Mouse (Mus musculus) cortical plate, adult 2 months (tissue): ENCODE measurements at regions not wholly inside any gene's neighbourhood (a gene's known extent, or its start where the extent isn't known, plus 50 kb on each side); places are given as distances from the start of the nearest gene placed in this dataset.
"Not testable (repeated sequence)": the region's sequence is repeated elsewhere in the genome, so short reads cannot be mapped to it uniquely, and the experiment has no call there.

Experiments used
- H3K27ac ChIP-seq: fragments of 200-500 bp; 2 replicates; pipeline ENCODE4 v1.5.1; 2012; ENCODE audit warnings: low read length, control low read depth, inconsistent platforms; ENCODE audit not compliant: insufficient read depth
- H3K4me1 ChIP-seq: fragments of 200-500 bp; 2 replicates; pipeline ENCODE4 v1.6.1; 2011; ENCODE audit warnings: low read length; ENCODE audit not compliant: control insufficient read depth, insufficient read depth
- H3K4me3 ChIP-seq: fragments of 200-500 bp; 2 replicates; pipeline ENCODE4 v1.5.1; 2011; ENCODE audit warnings: mild to moderate bottlenecking, low read length, control low read depth; ENCODE audit not compliant: insufficient read depth
- CTCF ChIP-seq: fragments of 200-500 bp; IDR thresholded peaks from 2 replicates; pipeline ENCODE4 v1.5.1; 2011; ENCODE audit warnings: mild to moderate bottlenecking, control low read depth, low read length; ENCODE audit not compliant: insufficient read depth; ENCODE audit errors: extremely low read depth
- POLR2A ChIP-seq: fragments of 200-500 bp; IDR thresholded peaks from 2 replicates; pipeline ENCODE4 v1.6.1; 2011; ENCODE audit warnings: mild to moderate bottlenecking, low read length, control low read depth; ENCODE audit not compliant: insufficient read depth; ENCODE audit errors: extremely low read depth

DNA sequence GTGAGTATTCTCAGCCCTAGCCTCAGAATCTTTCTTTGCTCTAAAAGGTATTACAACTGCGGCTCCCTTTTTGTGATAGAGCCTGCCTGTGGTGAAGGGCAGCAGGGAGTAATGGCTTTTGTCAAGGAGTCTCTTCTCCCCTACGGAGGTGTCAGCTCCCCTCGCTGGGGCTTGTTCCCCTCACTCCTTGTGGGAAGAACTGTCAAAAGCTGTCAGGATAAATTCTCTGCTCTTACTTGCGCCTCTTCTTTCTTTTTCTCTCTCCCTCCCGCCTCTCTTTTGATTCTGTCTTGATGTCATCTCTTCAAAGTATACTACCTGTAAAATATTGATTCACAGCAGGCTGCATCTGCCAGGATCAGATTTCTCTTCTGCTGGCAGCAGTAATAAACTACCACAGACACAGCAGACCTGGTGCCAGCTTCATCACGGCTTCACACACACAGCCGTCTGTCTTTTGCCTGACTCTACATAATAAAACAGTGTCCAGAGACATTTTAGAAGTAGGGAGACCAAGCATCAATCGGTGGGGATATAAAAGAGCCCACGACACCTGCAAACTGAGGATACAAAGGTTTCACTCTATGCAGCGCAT is 205.3 kb upstream of the Fbxl4 start:
- no peaks in the 10 kb centered on the region for H3K4me1 ChIP-seq
- H3K27ac ChIP-seq = no peak overlapping the region
- TF ChIP-seq POLR2A = no peak
- TF ChIP-seq CTCF = no peak
- H3K4me3 ChIP-seq = no peak overlapping the region

DNA sequence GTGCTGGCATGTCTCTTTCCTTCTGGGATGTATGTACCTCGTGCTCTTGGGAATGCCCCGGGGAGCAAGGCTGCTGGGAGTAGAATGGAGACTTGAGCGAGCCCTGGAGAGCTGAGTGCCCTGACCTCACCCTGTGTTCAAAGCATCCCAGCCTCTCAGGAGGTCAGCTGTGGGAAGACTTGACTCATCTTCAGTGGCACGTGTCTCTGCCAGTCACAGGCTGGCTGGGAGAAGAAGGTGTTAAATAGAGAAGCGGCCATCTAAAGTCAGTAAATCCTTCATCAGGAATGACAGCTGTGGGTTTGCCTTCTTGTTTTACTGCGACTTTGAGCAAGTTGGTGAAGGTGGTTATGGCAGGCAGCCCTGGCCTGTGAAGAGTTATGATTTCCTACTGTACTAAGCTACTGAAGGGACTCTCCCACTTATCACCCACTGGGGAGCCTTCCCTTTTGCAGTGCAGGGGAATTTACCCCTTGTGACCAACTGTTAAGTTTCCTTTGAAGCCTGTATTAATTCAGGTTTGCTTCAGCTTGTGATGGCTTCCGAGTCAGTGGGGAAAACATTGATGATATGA is 204.3 kb upstream of the Fbxl4 start:
- Histone ChIP-seq H3K27ac (no peak overlapping the region), H3K4me3 (no peak overlapping the region), H3K4me1 (no peaks in the 10 kb centered on the region)
- TF ChIP-seq CTCF (no peak), POLR2A (no peak)

DNA sequence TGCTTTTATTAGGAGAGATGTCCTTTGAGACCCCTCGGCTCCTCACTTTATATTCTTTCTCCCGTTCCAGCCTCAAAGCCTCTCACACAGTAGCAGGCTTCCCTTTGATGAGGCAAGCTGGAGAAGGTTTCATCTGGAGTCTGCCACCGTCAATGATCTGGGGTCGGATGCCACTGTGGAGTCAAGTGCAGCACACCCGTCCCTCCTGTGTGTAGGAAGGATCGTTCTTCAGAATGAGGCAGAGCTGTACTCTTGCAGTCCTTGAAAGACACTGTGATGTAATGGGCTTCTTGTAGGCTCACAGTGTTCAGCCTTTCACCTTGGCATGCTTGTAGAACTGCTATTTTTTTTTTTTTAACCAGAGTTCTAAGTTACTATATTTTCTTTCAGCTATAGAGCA is 203.7 kb upstream of the Fbxl4 start:
- no peak for TF ChIP-seq POLR2A
- TF ChIP-seq CTCF = no peak
- no peak overlapping the region for H3K27ac ChIP-seq
- H3K4me1 ChIP-seq = no peaks in the 10 kb centered on the region
- H3K4me3 ChIP-seq = no peak overlapping the region

DNA sequence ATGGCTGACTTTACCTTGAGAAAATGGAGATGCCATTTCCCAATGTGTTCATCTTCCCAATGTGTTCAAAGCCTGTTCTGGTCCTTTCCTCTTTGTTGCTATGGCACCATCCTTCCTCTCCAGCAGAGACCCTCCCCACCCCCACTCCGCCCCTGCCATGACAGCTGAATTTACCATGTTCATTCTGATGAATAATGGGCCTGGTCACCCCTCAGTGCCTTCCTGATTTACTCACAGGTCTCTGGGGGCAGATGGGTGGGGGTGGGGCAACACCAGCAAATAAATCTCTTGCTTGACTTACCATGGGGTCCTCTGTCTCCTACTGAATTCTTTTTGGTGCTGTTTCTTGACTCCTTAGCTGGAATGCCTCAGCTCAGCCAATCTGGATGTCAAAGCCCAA is 170.9 kb upstream of the Fbxl4 start:
- no peak overlapping the region for H3K27ac ChIP-seq
- H3K4me3 ChIP-seq = no peak overlapping the region
- H3K4me1 ChIP-seq = no peaks in the 10 kb centered on the region
- TF ChIP-seq CTCF = no peak

DNA sequence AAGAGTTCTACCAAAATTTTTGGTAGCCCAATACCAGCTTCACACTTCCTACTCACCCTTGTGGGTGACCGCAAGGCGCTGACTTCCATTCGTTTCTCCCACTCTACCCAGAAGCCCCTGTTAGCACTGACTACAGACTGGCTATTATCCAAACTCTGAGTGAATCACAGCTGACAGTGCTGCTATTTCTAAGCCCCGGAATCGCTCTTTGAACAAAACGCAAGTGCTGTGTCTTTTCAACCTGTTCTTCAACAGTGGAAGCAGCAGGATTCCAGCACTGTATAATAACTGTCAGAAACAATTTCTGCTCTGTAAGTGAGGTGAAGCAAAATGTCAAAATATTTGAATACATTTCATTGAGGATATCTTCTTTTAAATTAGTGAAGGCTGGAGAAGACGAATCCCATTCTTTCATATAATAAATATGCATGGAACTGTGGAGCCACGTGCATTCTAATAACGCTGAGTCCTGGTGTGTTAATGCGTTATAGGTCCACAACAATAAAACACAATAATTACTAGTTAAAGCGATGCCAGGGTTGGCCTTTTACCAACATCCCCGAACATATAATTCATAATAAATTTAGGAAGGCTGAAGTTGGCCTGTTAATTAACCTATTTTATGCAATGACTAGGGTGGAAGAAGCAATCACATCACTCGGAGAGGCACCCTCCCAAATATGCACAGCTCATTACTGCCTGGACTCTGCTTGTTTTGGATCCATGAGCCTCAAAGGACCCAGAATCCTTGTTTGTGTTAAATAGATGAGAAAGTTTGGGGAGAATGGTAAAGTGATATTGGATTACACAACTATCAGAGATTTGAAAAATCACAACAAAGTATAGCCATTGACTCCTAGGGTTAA is 169.0 kb upstream of the Fbxl4 start:
- H3K4me1 ChIP-seq = no peaks in the 10 kb centered on the region
- H3K4me3 ChIP-seq = no peak overlapping the region
- no peak overlapping the region for H3K27ac ChIP-seq
- TF ChIP-seq CTCF (no peak), POLR2A (no peak)

DNA sequence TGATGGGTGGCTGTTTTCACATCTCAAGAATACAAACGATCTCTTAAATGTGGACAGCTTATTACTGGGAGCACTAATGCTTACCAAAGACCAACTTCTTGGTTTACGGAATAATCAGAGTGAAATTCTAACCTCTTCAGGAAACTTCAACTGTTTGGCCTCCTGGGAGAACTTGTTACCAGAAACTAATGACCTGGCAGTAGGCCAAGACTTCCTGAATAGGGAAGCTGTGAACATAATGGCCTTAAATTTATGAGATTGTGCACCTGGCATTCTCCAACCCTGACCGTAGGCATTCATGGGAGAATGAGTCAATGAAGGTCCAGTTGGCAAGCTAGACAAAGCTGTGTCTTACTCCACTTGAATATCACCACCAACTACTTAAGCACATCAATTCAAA is 160.8 kb upstream of the Fbxl4 start:
- Histone ChIP-seq H3K4me3 (no peak overlapping the region), H3K4me1 (no peaks in the 10 kb centered on the region), H3K27ac (no peak overlapping the region)
- no peak for TF ChIP-seq POLR2A
- TF ChIP-seq CTCF = no peak

DNA sequence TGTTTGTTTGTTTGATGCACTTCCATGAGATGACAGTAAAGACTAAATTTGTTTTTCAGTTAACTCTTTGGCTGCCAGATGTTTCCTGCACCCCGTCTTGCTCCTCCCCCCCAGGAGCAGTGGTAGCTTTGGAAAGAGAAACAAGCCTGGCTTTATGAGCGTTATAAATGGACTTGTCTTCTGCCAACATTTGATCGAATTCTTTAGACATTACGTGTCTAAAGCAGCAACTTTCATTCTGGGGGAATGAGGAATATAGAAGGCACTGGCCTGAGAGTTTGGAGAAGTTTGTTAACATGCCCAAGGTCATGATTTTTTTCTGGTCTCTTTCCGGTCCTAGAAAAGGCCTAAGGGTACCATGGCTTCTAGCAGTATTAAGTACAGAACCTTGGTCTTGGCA is 148.8 kb upstream of the Fbxl4 start:
- Histone ChIP-seq H3K27ac (no peak overlapping the region), H3K4me3 (no peak overlapping the region), H3K4me1 (no peaks in the 10 kb centered on the region)
- no peak for TF ChIP-seq CTCF
- TF ChIP-seq POLR2A = no peak

DNA sequence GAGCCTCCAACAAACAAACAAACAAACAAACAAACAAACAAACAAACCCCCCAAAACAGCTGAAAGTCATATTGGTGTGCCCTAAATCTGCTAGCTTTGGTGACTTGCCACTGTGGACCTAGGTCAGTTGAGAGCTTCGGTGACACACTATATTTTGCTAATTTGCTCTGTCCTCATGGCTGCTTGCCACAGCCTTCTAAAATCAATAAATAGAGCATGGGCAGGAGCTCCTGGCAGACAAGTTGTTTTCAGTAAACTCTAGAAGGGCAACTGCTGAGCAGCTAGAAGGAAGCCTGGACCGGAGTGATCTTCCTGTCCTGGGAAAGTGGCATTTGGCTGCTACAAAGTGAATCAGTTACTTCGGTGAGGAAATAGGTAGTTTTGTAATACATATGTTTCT is 119.7 kb upstream of the Fbxl4 start:
- no peak for TF ChIP-seq POLR2A
- no peak for TF ChIP-seq CTCF
- no peak overlapping the region for H3K4me3 ChIP-seq
- H3K27ac ChIP-seq = no peak overlapping the region
- no peaks in the 10 kb centered on the region for H3K4me1 ChIP-seq

DNA sequence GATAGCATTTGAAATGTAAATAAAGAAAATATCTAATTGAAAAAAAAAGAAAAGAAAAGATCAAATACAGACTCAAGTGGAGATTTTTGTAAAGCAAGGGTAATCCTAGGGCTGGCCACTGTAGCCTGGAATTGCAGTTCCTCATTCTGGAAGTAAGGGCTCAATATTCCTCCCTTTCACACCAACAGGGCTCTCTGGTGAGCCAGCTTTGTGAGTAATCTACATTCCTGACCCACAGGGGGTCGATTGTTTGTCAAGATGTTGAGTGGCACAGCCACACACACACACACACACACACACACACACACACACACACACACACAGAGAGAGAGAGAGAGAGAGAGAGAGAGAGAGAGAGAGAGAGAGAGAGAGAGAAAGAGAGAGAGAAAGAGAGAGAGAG is 107.1 kb upstream of the Fbxl4 start:
- not testable (repeated sequence) for H3K27ac ChIP-seq, H3K4me3 ChIP-seq, H3K4me1 ChIP-seq

DNA sequence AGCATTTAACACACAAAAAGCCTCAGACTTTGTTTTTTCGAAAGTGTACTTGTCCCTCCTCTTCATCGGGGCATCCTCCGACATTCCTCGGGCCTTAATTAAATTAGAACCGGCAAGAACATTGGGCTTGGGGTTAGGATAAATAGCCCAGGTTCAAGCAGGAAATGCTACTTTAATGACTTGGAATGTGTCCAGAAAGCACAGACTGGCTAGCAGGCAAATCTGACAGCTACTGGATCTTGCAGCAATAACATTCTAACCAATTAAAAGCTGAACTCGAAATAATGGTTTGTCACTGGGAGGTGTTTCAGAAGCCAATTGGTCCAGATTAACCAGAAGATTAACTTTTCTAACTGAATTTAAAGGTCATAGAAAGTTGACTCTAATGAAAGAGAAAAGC is 93.4 kb upstream of the Fbxl4 start:
- TF ChIP-seq POLR2A (no peak), CTCF (no peak)

DNA sequence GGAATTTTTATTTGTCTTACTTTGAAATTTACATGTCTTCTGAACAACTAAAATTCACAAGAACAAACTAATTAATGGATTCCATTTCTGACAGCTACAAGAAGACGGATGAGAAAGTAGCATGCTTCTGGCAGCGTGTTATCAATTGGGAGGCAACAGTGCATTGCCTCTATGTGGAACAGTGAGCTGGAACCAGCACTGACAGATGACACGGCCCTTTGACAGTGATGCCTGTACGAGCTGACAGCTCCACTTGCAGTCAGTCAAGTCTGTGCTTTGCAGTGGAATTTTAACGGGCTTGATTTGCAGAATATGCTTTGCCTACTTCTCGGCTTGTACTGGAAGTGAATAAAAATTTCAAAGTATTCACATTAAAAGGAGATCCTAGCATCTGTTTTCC is 88.3 kb upstream of the Fbxl4 start:
- no peak overlapping the region for H3K27ac ChIP-seq
- H3K4me3 ChIP-seq = no peak overlapping the region
- H3K4me1 ChIP-seq = no peaks in the 10 kb centered on the region; the same call in 1 of the 2 replicates
- TF ChIP-seq POLR2A (no peak), CTCF (no peak)

More for the DNA sequence above, 93.4 kb upstream of the Fbxl4 start:
- Histone ChIP-seq H3K4me1 (no peaks in the 10 kb centered on the region), H3K27ac (no peak overlapping the region), H3K4me3 (no peak overlapping the region)
